ENCODE assay signal across 8 mouse cellular contexts in genomic region chr8:126538648-126539354, GRCm38 (mm10). TPM values are rescaled to one million over a fixed set of nuclear protein-coding genes. Genes with fewer than 3 reads are reported as not detected.
A peak's percentile ranks its signal among the peaks of the same experiment; 100 is the strongest.
DNase-seq lines count a peak whose midpoint lies in the region; ATAC-seq and TF ChIP-seq lines count a peak whose summit lies in the region.

No protein-coding gene starts in this region.

- H3K4me2 ChIP-seq in forebrain, embryonic 14.5 days (ENCODE audit: low read length), result peak overlapping the region; percentile 32
- H3K4me2 ChIP-seq in neural tube, embryonic 15.5 days, result peak overlapping the region; percentile 36

- peak overlapping the region; percentile 49; the same call in 1 of the 2 replicates for H3K9ac ChIP-seq in forebrain, embryonic 14.5 days (ENCODE audit: low read length)
- 0 out of 2 replicates have a peak overlapping the region, but pooled peaks have one; percentile 7 for H3K9ac ChIP-seq in neural tube, embryonic 15.5 days (replicated peaks)

- no peaks in the 10 kb centered on the region for H3K9me3 ChIP-seq in forebrain, embryonic 14.5 days (replicated peaks; ENCODE audit: control insufficient read depth, low read length)
- no peaks in the 10 kb centered on the region for H3K9me3 ChIP-seq in neural tube, embryonic 15.5 days (replicated peaks)

- H3K4me3 ChIP-seq in forebrain, embryonic 14.5 days (ENCODE audit: low read depth, low read length), result no peak overlapping the region
- no peak overlapping the region for H3K4me3 ChIP-seq in left cerebral cortex, adult 2 months
- H3K4me3 ChIP-seq in neural tube, embryonic 15.5 days (replicated peaks), result no peak overlapping the region

- ATAC-seq in forebrain, embryonic 14.5 days, result peak; percentile 79
- peak; percentile 75 for ATAC-seq in neural tube, embryonic 15.5 days (ENCODE audit: low FRiP score)
- ATAC-seq in erythroblast, adult 5-6 weeks (replicated peaks; ENCODE audit: low FRiP score, poor library complexity, severe bottlenecking), result no peak

- 2% methylated on average over 12 of the region's 12 CpGs for WGBS in forebrain, embryonic 14.5 days
- WGBS in neural tube, embryonic 15.5 days, result 3% methylated on average over 10 of the region's 12 CpGs

- DNase-seq in cerebellum, postnatal 25 days, result peak; percentile 43 to 48
- DNase-seq in cerebellum, adult 8-10 months, result no peak
- peak; percentile 66 for DNase-seq in ES-CJ7 (ENCODE audit: low read depth, low spot score)
- peak; percentile 97 for DNase-seq in forebrain, embryonic 14.5 days (ENCODE audit: low spot score)
- peak in 1 of 2 experiments; percentile 75 for DNase-seq in left cerebral cortex, adult 2 months (ENCODE audit: extremely low spot score in 1 of 2, low spot score in 2 of 2)
- no peak for DNase-seq in adrenal gland, adult (ENCODE audit: inconsistent age in 2 of 2, low spot score in 1 of 2)

- no peak for TF ChIP-seq CTCF in left cerebral cortex, adult 2 months (IDR thresholded peaks at IDR 0.05)

- H3K4me1 ChIP-seq in forebrain, embryonic 14.5 days (ENCODE audit: control insufficient read depth, insufficient read depth, low read length), result peaks cover 36% of the 10 kb centered on the region
- peaks cover 44% of the 10 kb centered on the region for H3K4me1 ChIP-seq in neural tube, embryonic 15.5 days

- no peaks in the 10 kb centered on the region for H3K27me3 ChIP-seq in forebrain, embryonic 14.5 days (replicated peaks; ENCODE audit: control insufficient read depth, insufficient read depth, low read length)
- H3K27me3 ChIP-seq in neural tube, embryonic 15.5 days (replicated peaks), result no peaks in the 10 kb centered on the region

- intact Hi-C loops in left cerebral cortex, adult 2 months (cut with DNase I), result loop anchor here (2.0 kb wide), 1 partner anchor 56 kb away; no protein-coding TSS in a partner anchor

- peak overlapping the region; percentile 97 for H3K27ac ChIP-seq in forebrain, embryonic 14.5 days (ENCODE audit: low read depth, low read length)
- H3K27ac ChIP-seq in left cerebral cortex, adult 2 months, result peak overlapping the region; percentile 90
- peak overlapping the region; percentile 94 for H3K27ac ChIP-seq in neural tube, embryonic 15.5 days (replicated peaks)

- no peaks in the 10 kb centered on the region for H3K36me3 ChIP-seq in forebrain, embryonic 14.5 days (ENCODE audit: control insufficient read depth, insufficient read depth, low read length)
- H3K36me3 ChIP-seq in neural tube, embryonic 15.5 days, result no peaks in the 10 kb centered on the region

RNA-seq across cellular contexts. Expression of gene Irf2bp2, which starts 55.0 kb away (rescaled TPM):
- 7.9 and 8.3 TPM in 2 replicates for polyA plus RNA-seq in forebrain, embryonic 14.5 days (2014; fragmentation: Nextera tagmentation; extraction: Ambion mirVana)
- 10 to 100 TPM; 63.9 to 78.4 TPM for total RNA-seq in left cerebral cortex, adult 2 months (2021)
- 9.8 and 10.4 TPM in 2 replicates for polyA plus RNA-seq in neural tube, embryonic 15.5 days (2015; fragmentation: Nextera tagmentation; extraction: Ambion mirVana)
- total RNA-seq in erythroblast, adult 5-6 weeks (2015; ENCODE audit: low replicate concordance), result 21.3 and 34.7 TPM in 2 replicates
- total RNA-seq in erythroblast, adult 5-6 weeks (2017; ENCODE audit: low replicate concordance), result 19.5 and 25.1 TPM in 2 replicates

Comparison
In these comparisons a context has a peak if more than half of its experiments do, and no peak if none do; other contexts are left out.
1. DNase-seq: peak in cerebellum, postnatal 25 days (2 of 2), ES-CJ7 (single experiment) and forebrain, embryonic 14.5 days (single experiment); none in cerebellum, adult 8-10 months (single experiment) and adrenal gland, adult (0 of 2).
2. Peak in every context shown above with its lines, with median percentiles within 50 percentile points of each other: H3K27ac ChIP-seq.